8 mouse cellular contexts compared by ENCODE assay signal in the genomic region with DNA sequence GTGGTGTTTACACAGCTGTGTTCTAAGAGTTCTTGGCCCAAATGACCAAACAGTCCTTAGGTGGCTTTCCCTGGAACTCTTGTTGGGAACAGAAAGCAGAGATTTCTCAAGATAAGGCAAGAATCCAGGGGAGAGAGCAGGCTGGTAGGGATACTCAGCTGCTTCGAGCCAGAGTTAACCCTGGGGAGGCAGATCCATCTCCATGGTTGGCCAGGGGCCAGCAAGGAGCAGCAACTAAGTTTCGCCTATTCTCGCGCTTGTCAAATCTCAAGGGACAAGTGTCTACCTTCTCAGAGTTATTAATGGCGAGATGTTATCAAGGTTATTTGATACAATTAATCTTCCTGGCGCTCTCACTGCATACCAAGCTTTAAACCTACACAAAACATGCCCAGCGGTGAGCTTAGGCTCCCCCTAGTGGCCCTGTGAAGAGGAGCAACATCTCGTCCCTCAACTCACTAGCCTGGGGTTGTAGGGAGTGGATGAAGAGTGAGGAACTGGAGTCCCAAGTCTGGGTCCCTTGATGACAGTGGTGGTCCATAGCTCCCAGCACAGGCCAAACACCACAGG. TPM values are rescaled to one million over a fixed set of nuclear protein-coding genes. Genes with fewer than 3 reads are reported as not detected.
A peak's percentile ranks its signal among the peaks of the same experiment; 100 is the strongest.
DNase-seq lines count a peak whose midpoint lies in the region; ATAC-seq and TF ChIP-seq lines count a peak whose summit lies in the region.

No protein-coding gene starts in this region.

- ATAC-seq in monocyte, adult 5-6 weeks (replicated peaks; ENCODE audit: insufficient number of reproducible peaks, low FRiP score, low TSS enrichment, poor library complexity, severe bottlenecking) = peak; percentile 48; the same call in 1 of the 2 replicates

- DNase-seq in layer of hippocampus, adult 11-12 months (ENCODE audit: low spot score) = peak; percentile 55
- DNase-seq in layer of hippocampus, postnatal 36 days = no peak
- peak; percentile 69 for DNase-seq in ES-E14 (ENCODE audit: low read depth, low spot score)
- peak; percentile 58 for DNase-seq in cerebellum, adult 8-10 months
- DNase-seq in frontal cortex, postnatal 36 days (ENCODE audit: low spot score in 2 of 2) = peak; percentile 31 to 71
- peak; percentile 36 to 55 for DNase-seq in left cerebral cortex, postnatal 10 days (ENCODE audit: extremely low spot score in 1 of 2, low spot score in 2 of 2)
- DNase-seq in thymus, postnatal 14 days = peak; percentile 55

- H3K27ac ChIP-seq in ES-E14 (ENCODE audit: insufficient read depth, low read depth, low read length, poor library complexity, severe bottlenecking) = no peak overlapping the region

- no peak overlapping the region for H3K4me3 ChIP-seq in ES-E14 (ENCODE audit: insufficient read depth in 1 of 2, low read depth in 1 of 2, low read length in 2 of 2, poor library complexity in 1 of 2, severe bottlenecking in 1 of 2)

- H3K9me3 ChIP-seq in ES-E14 (ENCODE audit: control insufficient read depth, insufficient read depth, low read depth, low read length) = no peaks in the 10 kb centered on the region

- H3K4me1 ChIP-seq in ES-E14 (ENCODE audit: control insufficient read depth in 2 of 2, insufficient read depth in 2 of 2, low read length in 2 of 2, poor library complexity in 1 of 2) = no peaks in the 10 kb centered on the region

- in situ Hi-C loops in ES-E14 (cut with MboI; ENCODE audit: low sequenced_read_pairs in 2 of 2, unreplicated experiment in 2 of 2) = no loop called here

- no peak overlapping the region for H3K9ac ChIP-seq in ES-E14 (ENCODE audit: insufficient read depth, low read depth, low read length, poor library complexity, severe bottlenecking)

- intact Hi-C loops in left cerebral cortex, postnatal 10 days (cut with DNase I) = no loop called here

- peaks cover 11% of the 10 kb centered on the region; the same call in 1 of the 2 replicates for H3K36me3 ChIP-seq in ES-E14 (ENCODE audit: control insufficient read depth, insufficient read depth, low read length, poor library complexity, severe bottlenecking)

TF ChIP-seq in ES-E14, 5 proteins besides CTCF, POLR2A, EP300 and RAD21:
- TF ChIP-seq MAFK (IDR thresholded peaks at IDR 0.05; ENCODE audit: insufficient read depth, low read depth, low read length) = no peak
- no peak for TF ChIP-seq ZNF384 (IDR thresholded peaks at IDR 0.05; ENCODE audit: low read depth, low read length)
- no peak for TF ChIP-seq CHD2 (IDR thresholded peaks at IDR 0.05; ENCODE audit: low read depth, low read length)
- no peak for TF ChIP-seq HCFC1 (IDR thresholded peaks at IDR 0.05; ENCODE audit: borderline replicate concordance, insufficient read depth, low read length)
- TF ChIP-seq ZC3H11A (IDR thresholded peaks at IDR 0.05; ENCODE audit: borderline replicate concordance, low read depth, low read length) = no peak

RNA-seq across cellular contexts. Expression of a gene that starts 6.9 kb away (rescaled TPM):
- 10 to 100 TPM; 16.1 to 17.1 TPM for total RNA-seq in layer of hippocampus, postnatal 36 days (2021)
- 13.9 and 18.2 TPM in 2 replicates for total RNA-seq in ES-E14 (2012; rRNA removed)
- total RNA-seq in left cerebral cortex, postnatal 10 days (2021) = 10 to 100 TPM; 25.2 to 27.7 TPM
- total RNA-seq in monocyte, adult 5-6 weeks (2017) = 7.2 to 8.1 TPM (median 7.8 TPM) in 3 replicates

RNA-seq across cellular contexts. Expression of a gene that starts 10.6 kb away (rescaled TPM):
- total RNA-seq in layer of hippocampus, postnatal 36 days (2021) = 10 to 100 TPM; 14.5 to 18.3 TPM
- total RNA-seq in ES-E14 (2012; rRNA removed) = 32.4 and 44.3 TPM in 2 replicates
- 10 to 100 TPM; 13.0 to 14.5 TPM for total RNA-seq in left cerebral cortex, postnatal 10 days (2021)
- total RNA-seq in monocyte, adult 5-6 weeks (2017) = 35.6 to 51.2 TPM (median 43.7 TPM) in 3 replicates

RNA-seq across cellular contexts. Expression of a gene that starts 26.3 kb away (rescaled TPM):
- total RNA-seq in layer of hippocampus, postnatal 36 days (2021) = 10 to 100 TPM; 24.1 to 26.7 TPM
- 1.3 and 1.4 TPM in 2 replicates for total RNA-seq in ES-E14 (2012; rRNA removed)
- total RNA-seq in left cerebral cortex, postnatal 10 days (2021) = 10 to 100 TPM; 18.8 to 21.0 TPM
- 0.29 to 1.8 TPM (median 0.57 TPM) in 3 replicates for total RNA-seq in monocyte, adult 5-6 weeks (2017)

RNA-seq across cellular contexts. Expression of a gene that starts 26.5 kb away (rescaled TPM):
- under 1 TPM; 0.55 to 0.56 TPM for total RNA-seq in layer of hippocampus, postnatal 36 days (2021)
- total RNA-seq in ES-E14 (2012; rRNA removed) = 0.21 and 0.22 TPM in 2 replicates
- total RNA-seq in left cerebral cortex, postnatal 10 days (2021) = under 1 TPM; 0.62 to 0.65 TPM
- not detected in 3 replicates for total RNA-seq in monocyte, adult 5-6 weeks (2017)

RNA-seq across cellular contexts. Expression of a gene that starts 42.4 kb away (rescaled TPM):
- total RNA-seq in layer of hippocampus, postnatal 36 days (2021) = 10 to 100 TPM; 33.0 to 35.3 TPM
- total RNA-seq in ES-E14 (2012; rRNA removed) = 128 and 143 TPM in 2 replicates
- 10 to 100 TPM; 34.3 to 47.9 TPM for total RNA-seq in left cerebral cortex, postnatal 10 days (2021)
- 66.0 to 68.7 TPM (median 66.2 TPM) in 3 replicates for total RNA-seq in monocyte, adult 5-6 weeks (2017)

Comparison
In these comparisons a context has a peak if more than half of its experiments do, and no peak if none do; other contexts are left out.
1. DNase-seq: peak in layer of hippocampus, adult 11-12 months (single experiment), ES-E14 (single experiment), cerebellum, adult 8-10 months (single experiment), frontal cortex, postnatal 36 days (2 of 2), left cerebral cortex, postnatal 10 days (2 of 2) and thymus, postnatal 14 days (single experiment); none in layer of hippocampus, postnatal 36 days (0 of 2).